Mouse (Mus musculus) heart, postnatal 0 days (tissue): Measurements from ENCODE around the gene Wbp1l. TPM values are rescaled to one million over a fixed set of nuclear protein-coding genes. Genes with fewer than 3 reads are reported as not detected.
A peak's percentile ranks its signal among the peaks of the same experiment; 100 is the strongest.

Experiments used
- ATAC-seq: fragments of 200-750 bp; cut with Nextera tagmentation; 2 replicates; pipeline ENCODE4 v1.8.0; 2017; ENCODE audit warnings: low read depth, moderate number of reproducible peaks, moderate library complexity; ENCODE audit not compliant: insufficient read depth
- DNase-seq: peaks from one replicate; pipeline ENCODE4 v3.0.0-alpha.2; 2016; ENCODE audit warnings: low spot score
- H3K27ac ChIP-seq: fragments of 300-500 bp; sonication (generic); 2 replicates; pipeline ENCODE4 v1.5.1; 2014; ENCODE audit warnings: low read depth, mild to moderate bottlenecking
- H3K27me3 ChIP-seq: fragments of 300-500 bp; sonication (generic); 2 replicates; pipeline ENCODE4 v1.6.1; 2014; ENCODE audit warnings: low read length, mixed read lengths; ENCODE audit not compliant: control insufficient read depth, insufficient read depth
- H3K36me3 ChIP-seq: fragments of 300-500 bp; sonication (generic); replicated peaks from 2 replicates; pipeline ENCODE4 v1.6.1; 2014; ENCODE audit warnings: low read length, mixed read lengths; ENCODE audit not compliant: control insufficient read depth, insufficient read depth
- H3K4me1 ChIP-seq: fragments of 300-500 bp; sonication (generic); 2 replicates; pipeline ENCODE4 v1.6.1; 2014; ENCODE audit warnings: antibody characterized with exemption; ENCODE audit not compliant: control insufficient read depth, insufficient read depth
- H3K4me2 ChIP-seq: fragments of 300-500 bp; sonication (generic); 2 replicates; pipeline ENCODE4 v1.6.1; 2014; ENCODE audit warnings: low read depth, mild to moderate bottlenecking, low read length, moderate library complexity
- H3K4me3 ChIP-seq: fragments of 300-500 bp; sonication (generic); 2 replicates; pipeline ENCODE4 v1.5.1; 2014; ENCODE audit warnings: low read depth, low read length
- H3K9ac ChIP-seq: fragments of 300-500 bp; sonication (generic); replicated peaks from 2 replicates; pipeline ENCODE4 v1.6.1; 2014; ENCODE audit warnings: low read depth, low read length, mixed read lengths
- H3K9me3 ChIP-seq: fragments of 300-500 bp; sonication (generic); replicated peaks from 2 replicates; pipeline ENCODE4 v1.6.1; 2016; ENCODE audit warnings: low read length; ENCODE audit not compliant: control insufficient read depth
- CTCF ChIP-seq: IDR thresholded peaks from 2 replicates; pipeline ENCODE4 v1.5.1; 2016; ENCODE audit warnings: antibody characterized with exemption, control low read depth, low read depth
- EP300 ChIP-seq: IDR thresholded peaks from 2 replicates; pipeline ENCODE4 v1.6.1; 2016; ENCODE audit warnings: antibody characterized with exemption, low read depth
- WGBS: fragments of 180-500 bp; shearing (Covaris S2); extraction: QIAGEN DNeasy Blood & Tissue Kit; methylation state at CpG from one replicate; pipeline ENCODE4 v1.1.7; 2014; 5-methylcytosine and 5-hydroxymethylcytosine counted together
- polyA plus RNA-seq: library from polyadenylated mRNA; unstranded; fragments of >200 nt; fragmentation: Nextera tagmentation; extraction: Ambion mirVana; gene quantifications from 2 replicates; pipeline ENCODE4 v1.2.1, GENCODE M21; 2015
- total RNA-seq: library from RNA; depleted of rRNA; stranded (reverse); fragments of >200 nt; gene quantifications from 2 replicates; pipeline ENCODE4 v1.2.3, GENCODE M21; 2014; ENCODE audit warnings: low replicate concordance

Gene Wbp1l
- total and polyA plus RNA-seq, 2 experiments from 2014 or later = 36.4 to 89.7 TPM

- Histone ChIP-seq H3K27me3 (no peaks in the 10 kb centered on the region), H3K27ac (peak overlapping the region; percentile 94), H3K4me1 (peaks cover 56% of the 10 kb centered on the region), H3K9ac (peak overlapping the region; percentile 23; the same call in 1 of the 2 replicates), H3K4me3 (no peak overlapping the region), H3K36me3 (peaks cover 34% of the 10 kb centered on the region), H3K9me3 (no peaks in the 10 kb centered on the region), H3K4me2 (peak overlapping the region; percentile 38; the same call in 1 of the 2 replicates)
- ATAC-seq = no peak
- no peak for TF ChIP-seq CTCF
- TF ChIP-seq EP300 = no peak
- 62% methylated on average over 12 of the region's 12 CpGs for WGBS
- no peak for DNase-seq
Measured at GRCm38 (mm10) chr19:46646041-46646481, 47.2 kb downstream of the Wbp1l start.

GRCm38 (mm10) chr19:46647254-46647653 is 48.4 kb downstream of the Wbp1l start:
- H3K9me3 ChIP-seq = no peaks in the 10 kb centered on the region
- ATAC-seq = no peak
- H3K27me3 ChIP-seq = no peaks in the 10 kb centered on the region
- peaks cover 41% of the 10 kb centered on the region for H3K36me3 ChIP-seq
- WGBS = 58% methylated on average over 3 of the region's 3 CpGs
- H3K4me1 ChIP-seq = peaks cover 46% of the 10 kb centered on the region
- H3K9ac ChIP-seq = no peak overlapping the region
- TF ChIP-seq EP300 = no peak
- TF ChIP-seq CTCF = no peak
- no peak overlapping the region for H3K4me3 ChIP-seq
- H3K4me2 ChIP-seq = no peak overlapping the region
- peak overlapping the region; percentile 22; the same call in 1 of the 2 replicates for H3K27ac ChIP-seq
- DNase-seq = no peak

- Histone ChIP-seq H3K9ac (no peak overlapping the region), H3K9me3 (no peaks in the 10 kb centered on the region), H3K36me3 (peaks cover 44% of the 10 kb centered on the region), H3K27ac (0 out of 2 replicates have a peak overlapping the region, but pooled peaks have one; percentile 1), H3K4me1 (peaks cover 40% of the 10 kb centered on the region), H3K27me3 (no peaks in the 10 kb centered on the region), H3K4me3 (no peak overlapping the region), H3K4me2 (no peak overlapping the region)
- WGBS = 71% methylated on average over 8 of the region's 8 CpGs
- no peak for DNase-seq
- TF ChIP-seq EP300 (no peak), CTCF (peak; percentile 45)
- ATAC-seq = no peak
Measured at GRCm38 (mm10) chr19:46647850-46648249, 49.0 kb downstream of the Wbp1l start.

- H3K36me3 ChIP-seq = peaks cover 52% of the 10 kb centered on the region
- WGBS = 91% methylated on average over 14 of the region's 14 CpGs
Measured at GRCm38 (mm10) chr19:46648565-46648964, 49.7 kb downstream of the Wbp1l start.

DNA sequence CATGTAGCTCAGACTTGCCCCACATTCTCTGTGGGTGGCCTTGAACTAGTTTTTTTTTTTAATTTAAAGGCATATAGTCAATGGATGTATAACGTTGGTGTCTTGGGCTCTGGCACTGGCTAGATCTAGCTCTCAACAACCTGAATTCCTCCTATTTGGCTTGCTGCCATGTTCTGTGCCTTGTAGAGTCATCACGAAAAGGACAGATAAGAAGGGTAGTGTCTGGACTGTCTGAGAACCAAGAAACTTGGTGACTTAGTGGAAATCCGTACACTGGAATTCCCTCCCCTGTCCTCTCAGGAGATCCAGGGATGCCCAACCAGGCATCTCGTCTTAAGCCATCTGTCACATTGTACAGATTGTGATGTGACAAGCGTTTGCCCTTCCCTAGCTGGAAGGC is 54.3 kb downstream of the Wbp1l start:
- 23% methylated on average over 5 of the region's 5 CpGs for WGBS
- no peak for ATAC-seq
- no peak overlapping the region for H3K9ac ChIP-seq

More at GRCm38 (mm10) chr19:46648565-46648964, 49.7 kb downstream of the Wbp1l start:
- Histone ChIP-seq H3K9ac (no peak overlapping the region), H3K27ac (no peak overlapping the region), H3K4me1 (peaks cover 33% of the 10 kb centered on the region), H3K27me3 (no peaks in the 10 kb centered on the region), H3K4me2 (no peak overlapping the region), H3K9me3 (no peaks in the 10 kb centered on the region), H3K4me3 (no peak overlapping the region)
- ATAC-seq (no peak), DNase-seq (no peak)
- TF ChIP-seq EP300 = no peak
- TF ChIP-seq CTCF = no peak

More for the DNA sequence above, 54.3 kb downstream of the Wbp1l start:
- Histone ChIP-seq H3K27ac (peak overlapping the region; percentile 39; the same call in 1 of the 2 replicates), H3K4me2 (no peak overlapping the region), H3K4me3 (no peak overlapping the region), H3K9me3 (no peaks in the 10 kb centered on the region), H3K4me1 (no peaks in the 10 kb centered on the region), H3K27me3 (no peaks in the 10 kb centered on the region), H3K36me3 (peaks cover 70% of the 10 kb centered on the region)
- no peak for DNase-seq
- TF ChIP-seq EP300 (no peak), CTCF (no peak)
